Mouse (Mus musculus): ENCODE measurements around the gene Ush1g. TPM values are rescaled to one million over a fixed set of nuclear protein-coding genes. Genes with fewer than 3 reads are reported as not detected.

The Ush1g gene
- polyA plus RNA-seq, 1 experiment from 2014 or later: not detected

DNA sequence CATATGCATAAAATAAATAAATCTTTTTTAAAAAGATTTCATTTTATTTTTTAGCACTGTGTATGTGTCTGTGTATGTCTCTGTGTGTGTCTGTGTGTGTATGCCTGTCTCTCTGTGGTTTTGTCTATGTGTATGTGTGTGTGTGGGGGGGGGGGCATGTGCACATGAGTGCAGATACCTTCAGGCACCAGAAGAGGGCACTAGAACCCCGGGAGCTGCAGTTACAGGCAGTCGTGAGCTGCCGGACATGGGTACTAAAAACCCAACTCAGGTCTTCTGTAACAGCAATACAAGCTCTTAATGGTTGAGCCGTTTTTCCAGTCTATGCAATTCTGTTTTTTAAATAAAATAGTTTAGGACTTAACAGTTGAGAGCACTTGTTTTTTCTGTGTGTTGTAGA is 21.1 kb downstream of the Ush1g start:
- H3K9me3 ChIP-seq (ENCODE audit: control insufficient read depth, low read length): no peaks in the 10 kb centered on the region
- no peak overlapping the region for H3K27ac ChIP-seq (ENCODE audit: low read depth, low read length)
- H3K9ac ChIP-seq (ENCODE audit: low read length): no peak overlapping the region
- WGBS: 87% methylated on average over 4 of the region's 4 CpGs
- DNase-seq (ENCODE audit: low spot score): no peak
- no peaks in the 10 kb centered on the region for H3K36me3 ChIP-seq (ENCODE audit: control insufficient read depth, insufficient read depth, low read length)
- no peak overlapping the region for H3K4me2 ChIP-seq (ENCODE audit: low read depth)
- H3K27me3 ChIP-seq (ENCODE audit: control insufficient read depth, insufficient read depth, low read length): peaks cover 5% of the 10 kb centered on the region; the same call in 1 of the 2 replicates
- no peak overlapping the region for H3K4me3 ChIP-seq (ENCODE audit: low read depth, low read length)
- ATAC-seq (ENCODE audit: insufficient read depth, low FRiP score, low TSS enrichment): no peak
- H3K4me1 ChIP-seq (ENCODE audit: control insufficient read depth, insufficient read depth, low read length): peaks cover 3% of the 10 kb centered on the region; the same call in 1 of the 2 replicates

GRCm38 (mm10) chr11:115298160-115298559 is 23.7 kb downstream of the Ush1g start:
- Histone ChIP-seq H3K27me3 (ENCODE audit: control insufficient read depth, insufficient read depth, low read length) (peaks cover 5% of the 10 kb centered on the region; the same call in 1 of the 2 replicates), H3K36me3 (ENCODE audit: control insufficient read depth, insufficient read depth, low read length) (no peaks in the 10 kb centered on the region), H3K27ac (ENCODE audit: low read depth, low read length) (no peak overlapping the region), H3K4me3 (ENCODE audit: low read depth, low read length) (no peak overlapping the region), H3K4me2 (ENCODE audit: low read depth) (no peak overlapping the region), H3K9ac (ENCODE audit: low read length) (no peak overlapping the region), H3K9me3 (ENCODE audit: control insufficient read depth, low read length) (no peaks in the 10 kb centered on the region), H3K4me1 (ENCODE audit: control insufficient read depth, insufficient read depth, low read length) (peaks cover 3% of the 10 kb centered on the region; the same call in 1 of the 2 replicates)
- WGBS: 64% methylated on average over 8 of the region's 8 CpGs
- no peak for ATAC-seq (ENCODE audit: insufficient read depth, low FRiP score, low TSS enrichment)
- no peak for DNase-seq (ENCODE audit: low spot score)

DNA sequence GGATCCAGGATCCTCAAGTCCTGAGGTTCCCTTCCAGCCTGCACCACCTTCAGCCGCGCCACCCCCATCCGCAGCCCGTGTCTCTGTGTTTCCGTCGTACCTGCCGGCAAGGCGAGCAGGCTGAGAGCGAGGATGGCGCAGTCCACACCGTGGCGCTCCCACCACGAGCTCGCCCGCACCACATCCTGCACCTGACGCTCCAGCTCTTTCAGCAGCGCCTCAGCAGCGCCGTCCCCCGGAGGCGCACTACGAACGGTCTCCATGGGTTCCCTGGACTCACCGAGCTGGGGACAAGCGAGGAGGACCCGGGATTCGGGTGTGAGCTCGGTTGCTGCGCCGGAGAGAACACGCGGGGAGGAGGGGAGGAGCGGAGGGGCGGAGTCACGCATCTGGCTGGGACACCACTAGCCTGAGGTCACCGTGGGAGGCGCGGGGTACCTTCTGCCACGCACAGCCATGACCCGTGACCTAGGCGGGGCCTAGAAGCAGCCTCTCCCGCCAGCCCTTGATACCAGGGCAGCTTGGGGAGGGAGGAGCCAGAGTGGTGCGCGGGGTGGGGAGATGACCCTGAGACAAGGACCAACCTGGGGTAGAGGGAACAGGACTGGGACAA is 24.5 kb downstream of the Ush1g start, which contains the start of gene Fads6:
Gene Fads6, minus strand, starts transcription at position 450 of the 613 bp plus-strand sequence.
- peaks cover 3% of the 10 kb centered on the region; the same call in 1 of the 2 replicates for H3K4me1 ChIP-seq (ENCODE audit: control insufficient read depth, insufficient read depth, low read length)
- under 1% methylated on average over 44 of the region's 44 CpGs for WGBS
- H3K4me2 ChIP-seq (ENCODE audit: low read depth): peak within 1 kb of the TSS; percentile 73
- peak within 1 kb of the TSS; percentile 55 for H3K9ac ChIP-seq (ENCODE audit: low read length)
- H3K36me3 ChIP-seq (ENCODE audit: control insufficient read depth, insufficient read depth, low read length): no peaks in the 10 kb centered on the region
- DNase-seq (ENCODE audit: low spot score) (peak; percentile 62), ATAC-seq (ENCODE audit: insufficient read depth, low FRiP score, low TSS enrichment) (0 out of 2 replicates have a peak, but pooled peaks have one; percentile 20)
- no peak within 1 kb of the TSS for H3K27ac ChIP-seq (ENCODE audit: low read depth, low read length)
- H3K9me3 ChIP-seq (ENCODE audit: control insufficient read depth, low read length): no peaks in the 10 kb centered on the region
- peaks cover 5% of the 10 kb centered on the region; the same call in 1 of the 2 replicates for H3K27me3 ChIP-seq (ENCODE audit: control insufficient read depth, insufficient read depth, low read length)
- peak within 1 kb of the TSS; percentile 41 for H3K4me3 ChIP-seq (ENCODE audit: low read depth, low read length)

- H3K4me1 ChIP-seq (ENCODE audit: control insufficient read depth, insufficient read depth, low read length): peaks cover 3% of the 10 kb centered on the region; the same call in 1 of the 2 replicates
- H3K9me3 ChIP-seq (ENCODE audit: control insufficient read depth, low read length): no peaks in the 10 kb centered on the region
- peaks cover 5% of the 10 kb centered on the region; the same call in 1 of the 2 replicates for H3K27me3 ChIP-seq (ENCODE audit: control insufficient read depth, insufficient read depth, low read length)
- H3K9ac ChIP-seq (ENCODE audit: low read length): peak overlapping the region; percentile 55; the same call in 1 of the 2 replicates
- WGBS: 60% methylated on average over 21 of the region's 21 CpGs
- ATAC-seq (ENCODE audit: insufficient read depth, low FRiP score, low TSS enrichment): no peak
- peak overlapping the region; percentile 73 for H3K4me2 ChIP-seq (ENCODE audit: low read depth)
- H3K36me3 ChIP-seq (ENCODE audit: control insufficient read depth, insufficient read depth, low read length): no peaks in the 10 kb centered on the region
- H3K4me3 ChIP-seq (ENCODE audit: low read depth, low read length): peak overlapping the region; percentile 41
- no peak for DNase-seq (ENCODE audit: low spot score)
- H3K27ac ChIP-seq (ENCODE audit: low read depth, low read length): no peak overlapping the region
Observed at GRCm38 (mm10) chr11:115296471-115297210, 25.2 kb downstream of the Ush1g start.

DNA sequence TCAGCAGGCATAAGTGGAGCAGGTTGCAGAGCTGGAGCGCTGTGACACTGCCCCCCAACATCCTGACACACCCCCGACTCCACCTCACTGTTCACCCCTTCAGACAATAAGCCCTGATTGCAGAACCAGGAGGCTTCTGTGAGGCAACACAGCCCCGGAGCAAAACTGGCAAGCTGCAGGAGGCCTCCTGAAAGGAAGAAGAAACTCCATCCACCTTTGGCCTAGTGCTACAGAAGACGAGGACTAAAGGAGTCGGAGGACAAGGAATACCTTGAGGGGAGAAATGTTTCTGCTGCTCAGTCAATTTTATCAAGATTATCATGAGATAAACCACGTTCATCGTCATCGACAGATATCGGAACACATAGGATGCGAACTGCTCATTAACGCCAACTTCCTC is 25.9 kb downstream of the Ush1g start:
- no peak for DNase-seq (ENCODE audit: low spot score)
- 90% methylated on average over 11 of the region's 11 CpGs for WGBS
- Histone ChIP-seq H3K4me1 (ENCODE audit: control insufficient read depth, insufficient read depth, low read length) (peaks cover 3% of the 10 kb centered on the region; the same call in 1 of the 2 replicates), H3K27ac (ENCODE audit: low read depth, low read length) (no peak overlapping the region), H3K4me2 (ENCODE audit: low read depth) (no peak overlapping the region), H3K9me3 (ENCODE audit: control insufficient read depth, low read length) (no peaks in the 10 kb centered on the region), H3K27me3 (ENCODE audit: control insufficient read depth, insufficient read depth, low read length) (peaks cover 5% of the 10 kb centered on the region; the same call in 1 of the 2 replicates), H3K36me3 (ENCODE audit: control insufficient read depth, insufficient read depth, low read length) (no peaks in the 10 kb centered on the region), H3K4me3 (ENCODE audit: low read depth, low read length) (no peak overlapping the region), H3K9ac (ENCODE audit: low read length) (no peak overlapping the region)
- ATAC-seq (ENCODE audit: insufficient read depth, low FRiP score, low TSS enrichment): no peak

GRCm38 (mm10) chr11:115292631-115293375 is 29.0 kb downstream of the Ush1g start:
- 75% methylated on average over 14 of the region's 14 CpGs for WGBS
- H3K4me3 ChIP-seq (ENCODE audit: low read depth, low read length): no peak overlapping the region
- no peak for DNase-seq (ENCODE audit: low spot score)
- no peak overlapping the region for H3K9ac ChIP-seq (ENCODE audit: low read length)
- no peak overlapping the region for H3K4me2 ChIP-seq (ENCODE audit: low read depth)
- no peaks in the 10 kb centered on the region for H3K36me3 ChIP-seq (ENCODE audit: control insufficient read depth, insufficient read depth, low read length)
- no peak for ATAC-seq (ENCODE audit: insufficient read depth, low FRiP score, low TSS enrichment)
- peaks cover 3% of the 10 kb centered on the region; the same call in 1 of the 2 replicates for H3K4me1 ChIP-seq (ENCODE audit: control insufficient read depth, insufficient read depth, low read length)
- H3K27me3 ChIP-seq (ENCODE audit: control insufficient read depth, insufficient read depth, low read length): 0 out of 2 replicates have a peak, but pooled peaks cover 3% of the 10 kb centered on the region
- H3K9me3 ChIP-seq (ENCODE audit: control insufficient read depth, low read length): no peaks in the 10 kb centered on the region
- H3K27ac ChIP-seq (ENCODE audit: low read depth, low read length): no peak overlapping the region

GRCm38 (mm10) chr11:115291503-115291902 is 30.3 kb downstream of the Ush1g start:
- no peak overlapping the region for H3K4me3 ChIP-seq (ENCODE audit: low read depth, low read length)
- DNase-seq (ENCODE audit: low spot score) (no peak), ATAC-seq (ENCODE audit: insufficient read depth, low FRiP score, low TSS enrichment) (no peak)
- 85% methylated on average over 10 of the region's 10 CpGs for WGBS
- H3K4me2 ChIP-seq (ENCODE audit: low read depth): no peak overlapping the region
- no peaks in the 10 kb centered on the region for H3K9me3 ChIP-seq (ENCODE audit: control insufficient read depth, low read length)
- no peaks in the 10 kb centered on the region for H3K4me1 ChIP-seq (ENCODE audit: control insufficient read depth, insufficient read depth, low read length)
- H3K9ac ChIP-seq (ENCODE audit: low read length): no peak overlapping the region
- no peaks in the 10 kb centered on the region for H3K27me3 ChIP-seq (ENCODE audit: control insufficient read depth, insufficient read depth, low read length)
- no peaks in the 10 kb centered on the region for H3K36me3 ChIP-seq (ENCODE audit: control insufficient read depth, insufficient read depth, low read length)
- H3K27ac ChIP-seq (ENCODE audit: low read depth, low read length): no peak overlapping the region

GRCm38 (mm10) chr11:115290919-115291318 is 30.9 kb downstream of the Ush1g start:
- Histone ChIP-seq H3K4me3 (ENCODE audit: low read depth, low read length) (no peak overlapping the region), H3K4me1 (ENCODE audit: control insufficient read depth, insufficient read depth, low read length) (no peaks in the 10 kb centered on the region), H3K9me3 (ENCODE audit: control insufficient read depth, low read length) (no peaks in the 10 kb centered on the region), H3K36me3 (ENCODE audit: control insufficient read depth, insufficient read depth, low read length) (no peaks in the 10 kb centered on the region), H3K9ac (ENCODE audit: low read length) (no peak overlapping the region), H3K27me3 (ENCODE audit: control insufficient read depth, insufficient read depth, low read length) (no peaks in the 10 kb centered on the region), H3K4me2 (ENCODE audit: low read depth) (no peak overlapping the region), H3K27ac (ENCODE audit: low read depth, low read length) (no peak overlapping the region)
- no peak for ATAC-seq (ENCODE audit: insufficient read depth, low FRiP score, low TSS enrichment)
- no peak for DNase-seq (ENCODE audit: low spot score)
- 90% methylated on average over 6 of the region's 6 CpGs for WGBS
